Mouse (Mus musculus) lung, postnatal 25 days (tissue): ENCODE measurements around the gene Esp34.

Experiments used
- DNase-seq: peaks from one replicate; pipeline ENCODE4 v3.0.0; 2022; ENCODE audit warnings: low spot score

Gene Esp34

GRCm38 (mm10) chr17:38553892-38554291 lies at the start of gene Esp34:
TSS of gene Esp34 (plus strand) at chr17:38554192.
- DNase-seq, result no peak

- no peak for DNase-seq
These were observed 8.5 kb downstream of the Esp34 start for GRCm38 (mm10) chr17:38562527-38562926.
